Mouse (Mus musculus) liver, embryonic 13.5 days (tissue): ENCODE measurements around the gene 1700017B05Rik. TPM values are rescaled to one million over a fixed set of nuclear protein-coding genes. Genes with fewer than 3 reads are reported as not detected.
A peak's percentile ranks its signal among the peaks of the same experiment; 100 is the strongest.

Experiments
- ATAC-seq: fragments of 200-750 bp; cut with Nextera tagmentation; 2 replicates; pipeline ENCODE4 v1.8.0; 2017; ENCODE audit warnings: low read depth, mild to moderate bottlenecking, moderate number of reproducible peaks, moderate library complexity
- DNase-seq: peaks from one replicate; pipeline ENCODE4 v3.0.0; 2022
- H3K27ac ChIP-seq: fragments of 300-500 bp; sonication (generic); 2 replicates; pipeline ENCODE4 v1.5.1; 2015; ENCODE audit warnings: moderate library complexity, mild to moderate bottlenecking, inconsistent platforms
- H3K27me3 ChIP-seq: fragments of 300-500 bp; sonication (generic); 2 replicates; pipeline ENCODE4 v1.6.1; 2015; ENCODE audit warnings: mild to moderate bottlenecking, inconsistent platforms
- H3K36me3 ChIP-seq: fragments of 300-500 bp; sonication (generic); 2 replicates; pipeline ENCODE4 v1.6.1; 2015; ENCODE audit warnings: mild to moderate bottlenecking, inconsistent platforms
- H3K4me1 ChIP-seq: fragments of 300-500 bp; sonication (generic); replicated peaks from 2 replicates; pipeline ENCODE4 v1.6.1; 2015; ENCODE audit warnings: inconsistent platforms
- H3K4me2 ChIP-seq: fragments of 300-500 bp; sonication (generic); 2 replicates; pipeline ENCODE4 v1.6.1; 2015; ENCODE audit warnings: inconsistent platforms, mild to moderate bottlenecking, moderate library complexity
- H3K4me3 ChIP-seq: fragments of 300-500 bp; sonication (generic); replicated peaks from 2 replicates; pipeline ENCODE4 v1.5.1; 2015; ENCODE audit warnings: mild to moderate bottlenecking, inconsistent platforms
- H3K9ac ChIP-seq: fragments of 300-500 bp; sonication (generic); 2 replicates; pipeline ENCODE4 v1.6.1; 2015; ENCODE audit warnings: mild to moderate bottlenecking, inconsistent platforms
- H3K9me3 ChIP-seq: fragments of 300-500 bp; sonication (generic); replicated peaks from 2 replicates; pipeline ENCODE4 v1.6.1; 2016; ENCODE audit warnings: inconsistent platforms
- whole genome bisulfite sequencing: fragments of 180-500 bp; shearing (Covaris S2); methylation state at CpG from one replicate; pipeline ENCODE4 v1.1.7; 2015; ENCODE audit not compliant: insufficient replicate concordance; 5-methylcytosine and 5-hydroxymethylcytosine counted together
- polyA plus RNA-seq: library from polyadenylated mRNA; unstranded; fragments of >200 nt; fragmentation: Nextera tagmentation; extraction: Ambion mirVana; gene quantifications from 2 replicates; pipeline ENCODE4 v1.2.1, GENCODE M21; 2015

Gene 1700017B05Rik
- polyA plus RNA-seq, 1 experiment from 2014 or later, result 14.6 TPM

- peaks cover 54% of the 10 kb centered on the region for H3K4me1 ChIP-seq
- peaks cover 3% of the 10 kb centered on the region; the same call in 1 of the 2 replicates for H3K27me3 ChIP-seq
- DNase-seq, result peak; percentile 82
- H3K9ac ChIP-seq, result peak overlapping the region; percentile 97; the same call in 1 of the 2 replicates
- peak overlapping the region; percentile 96 for H3K4me2 ChIP-seq
- peaks cover 46% of the 10 kb centered on the region for H3K36me3 ChIP-seq
- H3K27ac ChIP-seq, result peak overlapping the region; percentile 87
- H3K4me3 ChIP-seq, result peak overlapping the region; percentile 94
- 1% methylated on average over 3 of the region's 3 CpGs for WGBS
- H3K9me3 ChIP-seq, result no peaks in the 10 kb centered on the region
- ATAC-seq, result peak; percentile 45
Measured at GRCm38 (mm10) chr9:57259736-57260135, 2.7 kb downstream of the 1700017B05Rik start.

DNA sequence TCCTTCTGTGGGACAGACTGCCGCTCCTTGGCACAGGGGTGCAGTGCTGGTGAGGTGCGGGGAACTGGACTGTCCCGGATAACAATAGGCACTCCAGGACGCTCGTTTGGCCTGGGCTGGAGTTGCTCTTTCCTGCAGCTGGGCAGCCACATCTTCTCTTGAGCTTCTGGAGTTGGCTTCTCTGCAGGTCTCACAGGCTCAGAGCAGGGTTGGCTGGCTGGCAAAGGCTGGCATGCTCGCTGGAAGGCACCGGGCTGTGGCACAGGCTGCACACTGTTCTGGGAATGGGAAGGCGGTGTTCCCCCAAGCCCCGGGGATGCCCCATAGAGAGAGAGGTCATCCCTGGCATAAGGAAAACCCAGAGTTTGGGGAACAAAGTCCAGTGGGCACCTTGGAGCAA, 4.8 kb downstream of the 1700017B05Rik start:
- 94% methylated on average over 9 of the region's 9 CpGs for whole genome bisulfite sequencing
- H3K27me3 ChIP-seq, result no peaks in the 10 kb centered on the region
- no peak overlapping the region for H3K4me2 ChIP-seq
- H3K4me3 ChIP-seq, result no peak overlapping the region
- H3K4me1 ChIP-seq, result peaks cover 49% of the 10 kb centered on the region
- ATAC-seq (no peak), DNase-seq (no peak)
- H3K9me3 ChIP-seq, result no peaks in the 10 kb centered on the region
- H3K27ac ChIP-seq, result no peak overlapping the region
- peaks cover 67% of the 10 kb centered on the region for H3K36me3 ChIP-seq
- H3K9ac ChIP-seq, result no peak overlapping the region

DNA sequence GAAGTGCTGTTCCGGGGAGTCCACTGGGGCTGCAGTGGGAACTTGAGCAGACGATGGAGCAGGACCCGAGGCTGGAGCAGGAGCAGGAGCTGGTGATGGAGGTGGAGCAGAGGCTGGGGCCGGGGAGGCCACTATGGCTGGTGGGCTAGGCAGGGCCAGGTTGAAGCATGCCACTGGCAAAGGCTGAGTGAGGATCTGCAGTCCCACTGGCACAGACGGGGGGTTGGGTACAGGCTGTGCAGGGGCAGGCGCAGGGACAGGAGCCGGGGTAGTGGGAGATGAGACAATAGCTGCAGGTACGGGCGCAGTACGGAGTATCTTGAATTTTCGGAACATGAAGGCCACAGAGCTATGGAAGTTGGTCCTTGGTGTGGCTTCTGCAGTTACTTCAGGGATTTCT, 5.6 kb downstream of the 1700017B05Rik start:
- DNase-seq (no peak), ATAC-seq (no peak)
- no peak overlapping the region for H3K4me3 ChIP-seq
- H3K4me1 ChIP-seq, result peaks cover 48% of the 10 kb centered on the region
- H3K9me3 ChIP-seq, result no peaks in the 10 kb centered on the region
- no peak overlapping the region for H3K4me2 ChIP-seq
- no peaks in the 10 kb centered on the region for H3K27me3 ChIP-seq
- H3K36me3 ChIP-seq, result peaks cover 75% of the 10 kb centered on the region
- no peak overlapping the region for H3K9ac ChIP-seq
- 94% methylated on average over 11 of the region's 11 CpGs for WGBS
- H3K27ac ChIP-seq, result no peak overlapping the region

GRCm38 (mm10) chr9:57256309-57256708, 6.1 kb downstream of the 1700017B05Rik start:
- no peak for ATAC-seq
- 95% methylated on average over 20 of the region's 20 CpGs for WGBS
- H3K4me1 ChIP-seq, result peaks cover 43% of the 10 kb centered on the region

GRCm38 (mm10) chr9:57254823-57255495, 7.5 kb downstream of the 1700017B05Rik start:
- no peak overlapping the region for H3K4me3 ChIP-seq
- ATAC-seq (no peak), DNase-seq (no peak)
- H3K36me3 ChIP-seq, result peaks cover 90% of the 10 kb centered on the region
- H3K27me3 ChIP-seq, result no peaks in the 10 kb centered on the region
- H3K27ac ChIP-seq, result no peak overlapping the region
- 86% methylated on average over 9 of the region's 9 CpGs for WGBS
- no peak overlapping the region for H3K9ac ChIP-seq
- H3K4me2 ChIP-seq, result no peak overlapping the region
- no peaks in the 10 kb centered on the region for H3K9me3 ChIP-seq
- peaks cover 42% of the 10 kb centered on the region for H3K4me1 ChIP-seq

More at GRCm38 (mm10) chr9:57256309-57256708, 6.1 kb downstream of the 1700017B05Rik start:
- H3K9ac ChIP-seq, result no peak overlapping the region
- H3K4me2 ChIP-seq, result no peak overlapping the region
- H3K36me3 ChIP-seq, result peaks cover 80% of the 10 kb centered on the region
- no peaks in the 10 kb centered on the region for H3K9me3 ChIP-seq
- H3K27ac ChIP-seq, result no peak overlapping the region
- H3K27me3 ChIP-seq, result no peaks in the 10 kb centered on the region
- DNase-seq, result no peak
- no peak overlapping the region for H3K4me3 ChIP-seq

- no peak overlapping the region for H3K4me2 ChIP-seq
- WGBS, result 84% methylated on average over 7 of the region's 7 CpGs
- DNase-seq, result no peak
- no peak overlapping the region for H3K9ac ChIP-seq
- H3K27ac ChIP-seq, result no peak overlapping the region
- no peak for ATAC-seq
- no peaks in the 10 kb centered on the region for H3K9me3 ChIP-seq
- H3K27me3 ChIP-seq, result no peaks in the 10 kb centered on the region
- peaks cover 34% of the 10 kb centered on the region for H3K4me1 ChIP-seq
- H3K4me3 ChIP-seq, result no peak overlapping the region
- H3K36me3 ChIP-seq, result peaks cover 87% of the 10 kb centered on the region
Measured at GRCm38 (mm10) chr9:57254061-57254460, 8.4 kb downstream of the 1700017B05Rik start.

DNA sequence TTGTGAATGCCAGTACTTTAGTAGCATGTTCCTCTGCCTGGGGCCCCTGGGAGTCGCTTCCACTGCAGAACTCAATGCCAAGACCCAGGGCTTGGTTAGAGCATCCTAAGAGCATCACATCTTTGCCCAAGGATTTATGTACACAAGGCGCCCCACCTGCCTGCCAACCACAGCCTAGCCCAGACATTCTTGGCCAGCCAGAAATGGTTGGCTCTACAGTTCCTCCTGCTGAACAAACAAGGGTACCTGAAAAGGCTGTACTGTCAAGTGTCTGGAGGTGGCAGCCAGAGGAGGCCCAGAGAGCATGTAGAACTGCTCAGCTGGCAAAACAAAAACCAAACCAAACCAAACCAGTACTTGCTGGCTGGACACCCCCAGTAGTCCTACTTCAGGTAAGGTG, 11.3 kb downstream of the 1700017B05Rik start:
- Histone ChIP-seq H3K4me1 (peaks cover 45% of the 10 kb centered on the region), H3K4me2 (no peak overlapping the region), H3K4me3 (no peak overlapping the region), H3K27me3 (no peaks in the 10 kb centered on the region), H3K9ac (no peak overlapping the region), H3K9me3 (no peaks in the 10 kb centered on the region), H3K27ac (no peak overlapping the region), H3K36me3 (peaks cover 58% of the 10 kb centered on the region)
- 74% methylated on average over 2 of the region's 2 CpGs for WGBS
- no peak for DNase-seq
- ATAC-seq, result no peak

DNA sequence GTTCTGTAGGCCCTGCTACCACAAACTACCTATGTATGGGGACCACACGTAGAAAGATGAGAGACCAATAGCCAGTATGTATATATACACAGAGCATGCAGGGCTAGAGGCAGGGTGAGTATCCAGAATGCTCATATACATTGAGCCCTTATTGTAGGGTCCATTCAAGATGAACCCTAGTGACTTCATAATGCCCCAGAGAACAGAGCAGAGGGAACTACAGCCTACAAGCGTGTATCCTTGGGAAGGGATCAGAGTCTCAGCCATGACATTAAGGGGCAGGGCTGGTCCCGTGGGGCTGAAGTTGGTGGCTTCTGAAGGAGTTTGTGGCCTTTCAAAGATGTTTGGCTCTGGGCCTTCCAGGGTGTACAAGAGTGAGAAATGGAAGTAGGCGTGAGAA, 12.4 kb downstream of the 1700017B05Rik start:
- no peak for ATAC-seq
- WGBS, result 71% methylated on average over 4 of the region's 4 CpGs
- Histone ChIP-seq H3K27me3 (no peaks in the 10 kb centered on the region), H3K9ac (no peak overlapping the region), H3K4me2 (no peak overlapping the region), H3K4me1 (peaks cover 38% of the 10 kb centered on the region), H3K9me3 (no peaks in the 10 kb centered on the region), H3K36me3 (peaks cover 47% of the 10 kb centered on the region), H3K4me3 (no peak overlapping the region), H3K27ac (no peak overlapping the region)
- DNase-seq, result no peak

DNA sequence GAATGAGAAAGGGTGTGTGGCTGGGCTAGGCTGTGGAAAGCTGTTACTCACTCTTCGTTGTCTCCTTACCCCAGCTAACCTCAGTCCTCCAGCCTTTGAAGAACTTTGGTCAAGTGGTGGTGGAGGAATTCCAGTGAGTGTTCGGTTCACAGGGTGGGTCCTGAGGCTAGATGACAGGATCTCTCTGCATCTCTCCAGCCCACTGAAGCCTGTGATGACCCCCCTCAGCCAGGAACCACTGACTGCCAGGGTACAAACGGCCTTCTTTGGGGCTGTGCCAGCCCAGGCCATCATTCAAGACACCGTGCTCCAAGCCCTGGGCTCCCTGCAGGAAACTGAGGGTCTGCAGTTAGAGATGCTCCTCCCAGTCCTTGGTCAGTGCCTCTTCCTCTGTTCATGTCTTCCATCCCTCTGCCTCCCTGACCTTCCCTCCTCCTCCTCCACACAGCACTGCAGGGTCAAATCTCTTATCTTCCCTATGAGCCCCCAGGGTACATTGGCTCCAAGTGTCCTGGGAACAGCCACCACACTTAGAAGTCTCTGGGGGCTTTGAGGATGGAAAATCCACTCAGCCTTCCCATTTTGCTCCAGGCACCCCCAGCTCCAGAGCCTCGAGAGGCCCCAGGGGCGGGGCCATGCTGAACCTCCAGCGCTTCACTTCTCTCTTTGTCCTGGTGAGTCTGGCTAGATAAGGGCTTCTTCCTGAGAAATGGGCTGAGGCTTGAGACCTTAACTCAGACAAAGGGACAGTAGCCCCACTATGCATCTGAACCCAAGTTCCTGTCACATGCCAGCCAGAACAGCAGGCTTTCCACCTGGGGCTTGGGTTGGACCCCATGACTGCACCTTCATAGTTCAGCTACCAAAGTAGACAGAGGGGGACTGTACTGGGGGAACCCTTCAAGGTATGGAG, 14.1 kb downstream of the 1700017B05Rik start:
- no peak overlapping the region for H3K27ac ChIP-seq

GRCm38 (mm10) chr9:57247201-57247671, 15.2 kb downstream of the 1700017B05Rik start:
- no peak overlapping the region for H3K9ac ChIP-seq
- H3K27me3 ChIP-seq, result 0 out of 2 replicates have a peak, but pooled peaks cover 4% of the 10 kb centered on the region
- no peak overlapping the region for H3K27ac ChIP-seq
- H3K4me2 ChIP-seq, result no peak overlapping the region
- WGBS, result 55% methylated on average over 8 of the region's 8 CpGs
- H3K4me1 ChIP-seq, result peaks cover 31% of the 10 kb centered on the region
- peaks cover 19% of the 10 kb centered on the region for H3K36me3 ChIP-seq
- no peak overlapping the region for H3K4me3 ChIP-seq
- DNase-seq, result no peak
- no peak for ATAC-seq
- no peaks in the 10 kb centered on the region for H3K9me3 ChIP-seq

More for the DNA sequence above, 14.1 kb downstream of the 1700017B05Rik start:
- DNase-seq (no peak), ATAC-seq (no peak)
- H3K4me1 ChIP-seq, result peaks cover 31% of the 10 kb centered on the region
- peaks cover 29% of the 10 kb centered on the region for H3K36me3 ChIP-seq
- no peak overlapping the region for H3K9ac ChIP-seq
- no peaks in the 10 kb centered on the region for H3K9me3 ChIP-seq
- H3K27me3 ChIP-seq, result 0 out of 2 replicates have a peak, but pooled peaks cover 4% of the 10 kb centered on the region
- WGBS, result 35% methylated on average over 7 of the region's 7 CpGs
- H3K4me2 ChIP-seq, result no peak overlapping the region
- no peak overlapping the region for H3K4me3 ChIP-seq

- H3K4me3 ChIP-seq, result no peak overlapping the region
- 0 out of 2 replicates have a peak, but pooled peaks cover 4% of the 10 kb centered on the region for H3K27me3 ChIP-seq
- peaks cover 11% of the 10 kb centered on the region for H3K36me3 ChIP-seq
- no peak overlapping the region for H3K9ac ChIP-seq
- ATAC-seq, result no peak
- DNase-seq, result no peak
- H3K27ac ChIP-seq, result no peak overlapping the region
- 71% methylated on average over 5 of the region's 5 CpGs for WGBS
- no peak overlapping the region for H3K4me2 ChIP-seq
- H3K9me3 ChIP-seq, result no peaks in the 10 kb centered on the region
- H3K4me1 ChIP-seq, result peaks cover 31% of the 10 kb centered on the region
Measured at GRCm38 (mm10) chr9:57246482-57246881, 15.9 kb downstream of the 1700017B05Rik start.
